Mouse (Mus musculus) liver (tissue): ENCODE measurements at regions not wholly inside any gene's neighbourhood (a gene's known extent, or its start where the extent isn't known, plus 50 kb on each side); places are given as distances from the start of the nearest gene placed in this dataset.
"Not testable (repeated sequence)": the region's sequence is repeated elsewhere in the genome, so short reads cannot be mapped to it uniquely, and the experiment has no call there.

Experiments used
- DNase-seq: peaks from one replicate; pipeline ENCODE4 v3.0.0-alpha.2; 2020; ENCODE audit warnings: mixed read lengths

- DNase-seq: no peak
Measured at GRCm38 (mm10) chr3:68795641-68796040, 73.7 kb upstream of the 1110032F04Rik start.

GRCm38 (mm10) chr3:68798408-68798807 is 71.0 kb upstream of the 1110032F04Rik start:
- not testable (repeated sequence) for DNase-seq

- no peak for DNase-seq
Measured at GRCm38 (mm10) chr3:68808866-68809265, 60.5 kb upstream of the 1110032F04Rik start.

GRCm38 (mm10) chr3:68813461-68813860 is 55.9 kb upstream of the 1110032F04Rik start:
- no peak for DNase-seq

GRCm38 (mm10) chr3:68814011-68814690 is 55.2 kb upstream of the 1110032F04Rik start:
- no peak for DNase-seq

GRCm38 (mm10) chr3:68815621-68816020 is 53.8 kb upstream of the 1110032F04Rik start:
- no peak for DNase-seq

- DNase-seq: no peak
Measured at GRCm38 (mm10) chr3:68817321-68817720, 52.1 kb upstream of the 1110032F04Rik start.
